Mouse (Mus musculus) heart, adult 9 months (tissue): ENCODE data around the gene Hax1.

ENCODE experiments used
- DNase-seq, 2 experiments: peaks; one replicate each; pipeline ENCODE4 v3.0.0; 2022; ENCODE audit warnings: low spot score in 2 of 2

Gene Hax1

GRCm38 (mm10) chr3:89998612-89999054 is at the start of gene Hax1:
TSS of gene Hax1 (minus strand) at chr3:89998780.
- peak; percentile 91 to 94 for DNase-seq

- DNase-seq, result no peak
These were observed 37.7 kb upstream of the Hax1 start for GRCm38 (mm10) chr3:90036263-90036662.

- no peak for DNase-seq
These were observed 36.1 kb upstream of the Hax1 start for GRCm38 (mm10) chr3:90034653-90035052.

- no peak for DNase-seq
These were observed 18.0 kb upstream of the Hax1 start for GRCm38 (mm10) chr3:90016626-90017025.

- DNase-seq, result no peak
These were observed 11.7 kb upstream of the Hax1 start for GRCm38 (mm10) chr3:90010291-90010690.

- no peak for DNase-seq
These were observed 5.7 kb upstream of the Hax1 start for GRCm38 (mm10) chr3:90004091-90004796.

- no peak for DNase-seq
These were observed 1.2 kb upstream of the Hax1 start for GRCm38 (mm10) chr3:89999830-90000229.

- no peak for DNase-seq
These were observed 510 bp upstream of the Hax1 start for GRCm38 (mm10) chr3:89999090-89999489.

GRCm38 (mm10) chr3:89997791-89998495 is 637 bp downstream of the Hax1 start:
- DNase-seq, result peak in 1 of 2 experiments; percentile 1

GRCm38 (mm10) chr3:89994807-89995515 is 3.6 kb downstream of the Hax1 start:
- no peak for DNase-seq

GRCm38 (mm10) chr3:89987822-89988221 is 10.8 kb downstream of the Hax1 start:
- no peak for DNase-seq

GRCm38 (mm10) chr3:89987211-89987610 is 11.4 kb downstream of the Hax1 start:
- DNase-seq, result no peak

- no peak for DNase-seq
These were observed 16.2 kb downstream of the Hax1 start for GRCm38 (mm10) chr3:89982426-89982825.

GRCm38 (mm10) chr3:89976859-89977258 is 21.7 kb downstream of the Hax1 start:
- DNase-seq, result no peak

GRCm38 (mm10) chr3:89968509-89968908 is 30.1 kb downstream of the Hax1 start:
- no peak for DNase-seq

GRCm38 (mm10) chr3:89966946-89967345 is 31.6 kb downstream of the Hax1 start:
- DNase-seq, result no peak

- DNase-seq, result no peak
These were observed 32.6 kb downstream of the Hax1 start for GRCm38 (mm10) chr3:89965972-89966371.

- no peak for DNase-seq
These were observed 33.0 kb downstream of the Hax1 start for GRCm38 (mm10) chr3:89965557-89965956.

GRCm38 (mm10) chr3:89963926-89964739 is 34.4 kb downstream of the Hax1 start:
- DNase-seq, result peak; percentile 67 to 72

GRCm38 (mm10) chr3:89963221-89963763 is 35.3 kb downstream of the Hax1 start, which contains the start of gene Atp8b2:
TSS of gene Atp8b2 (minus strand) at chr3:89963508.
- peak; percentile 53 to 65 for DNase-seq

GRCm38 (mm10) chr3:89962751-89963220 is 35.8 kb downstream of the Hax1 start:
- DNase-seq, result peak; percentile 21 to 41
